In genomic region chr5:38136247-38136646, GRCm38 (mm10) we compare ENCODE assay signal across 14 mouse cellular contexts. TPM values are rescaled to one million over a fixed set of nuclear protein-coding genes. Genes with fewer than 3 reads are reported as not detected.
DNase-seq lines count a peak whose midpoint lies in the region; ATAC-seq lines count a peak whose summit lies in the region.
"Had no signal": no experiment of that assay in that cellular context is flagged by ENCODE, and none has a peak within 500 bp of the region (broad histone marks: within the 10 kb centered on the region; RNA-seq: fewer than 3 reads in every experiment).

No protein-coding gene starts in this region.

- no peaks in the 10 kb centered on the region for H3K27me3 ChIP-seq in hindbrain, embryonic 13.5 days
- no peaks in the 10 kb centered on the region for H3K27me3 ChIP-seq in hindbrain, embryonic 10.5 days (ENCODE audit: insufficient read depth, poor library complexity, severe bottlenecking)
- no peaks in the 10 kb centered on the region for H3K27me3 ChIP-seq in neural tube, embryonic 13.5 days
- H3K27me3 ChIP-seq: embryonic facial prominence, embryonic 12.5 days; Patski had no signal

- no peak overlapping the region for H3K9ac ChIP-seq in hindbrain, embryonic 13.5 days
- H3K9ac ChIP-seq in neural tube, embryonic 13.5 days, result no peak overlapping the region
- H3K9ac ChIP-seq: embryonic facial prominence, embryonic 12.5 days had no signal

- no peak overlapping the region for H3K4me2 ChIP-seq in hindbrain, embryonic 13.5 days
- no peak overlapping the region for H3K4me2 ChIP-seq in neural tube, embryonic 13.5 days
- H3K4me2 ChIP-seq: embryonic facial prominence, embryonic 12.5 days had no signal

- no peak overlapping the region for H3K4me3 ChIP-seq in hindbrain, embryonic 13.5 days
- H3K4me3 ChIP-seq in hindbrain, embryonic 10.5 days, result no peak overlapping the region
- H3K4me3 ChIP-seq in neural tube, embryonic 13.5 days, result no peak overlapping the region
- H3K4me3 ChIP-seq: embryonic facial prominence, embryonic 12.5 days; heart, adult 2 months had no signal

- ATAC-seq in hindbrain, embryonic 13.5 days (ENCODE audit: low FRiP score), result no peak
- peak; percentile 34; the same call in 1 of the 2 replicates for ATAC-seq in neural tube, embryonic 13.5 days (ENCODE audit: low read depth)
- ATAC-seq: Patski had no signal

- H3K9me3 ChIP-seq in hindbrain, embryonic 13.5 days, result no peaks in the 10 kb centered on the region
- peaks cover 3% of the 10 kb centered on the region; the same call in 1 of the 2 replicates for H3K9me3 ChIP-seq in hindbrain, embryonic 10.5 days
- no peaks in the 10 kb centered on the region for H3K9me3 ChIP-seq in neural tube, embryonic 13.5 days
- H3K9me3 ChIP-seq: embryonic facial prominence, embryonic 12.5 days had no signal

- H3K4me1 ChIP-seq in hindbrain, embryonic 13.5 days (replicated peaks), result no peaks in the 10 kb centered on the region
- no peaks in the 10 kb centered on the region for H3K4me1 ChIP-seq in hindbrain, embryonic 10.5 days (replicated peaks)
- no peaks in the 10 kb centered on the region for H3K4me1 ChIP-seq in neural tube, embryonic 13.5 days (replicated peaks)
- H3K4me1 ChIP-seq: embryonic facial prominence, embryonic 12.5 days had no signal

- WGBS in hindbrain, embryonic 13.5 days, result 93% methylated on average over 9 of the region's 9 CpGs
- 95% methylated on average over 9 of the region's 9 CpGs for whole genome bisulfite sequencing in hindbrain, embryonic 10.5 days
- 95% methylated on average over 9 of the region's 9 CpGs for WGBS in neural tube, embryonic 13.5 days

- no peak for DNase-seq in hindbrain, embryonic 10.5 days (ENCODE audit: low spot score)
- no peak for DNase-seq in neural tube, embryonic 10.5 days (ENCODE audit: extremely low spot score, low spot score)
- peak; percentile 41 for DNase-seq in kidney, postnatal 10 days
- DNase-seq in adrenal gland, adult 8-10 months, result no peak
- DNase-seq in cerebellum, adult 9-10 months, result no peak
- DNase-seq in urinary bladder, postnatal 14 days (ENCODE audit: low spot score), result no peak
- DNase-seq: B cell, adult 2 months; heart, adult 2 months; lung, postnatal 14 days; right cerebral cortex, postnatal 25 days had no signal

- peak overlapping the region; percentile 55; the same call in 1 of the 2 replicates for H3K27ac ChIP-seq in hindbrain, embryonic 13.5 days
- no peak overlapping the region for H3K27ac ChIP-seq in hindbrain, embryonic 10.5 days
- no peak overlapping the region for H3K27ac ChIP-seq in neural tube, embryonic 13.5 days (replicated peaks)
- H3K27ac ChIP-seq: embryonic facial prominence, embryonic 12.5 days; heart, adult 2 months had no signal

- peaks cover 68% of the 10 kb centered on the region for H3K36me3 ChIP-seq in hindbrain, embryonic 13.5 days
- peaks cover 67% of the 10 kb centered on the region for H3K36me3 ChIP-seq in hindbrain, embryonic 10.5 days
- peaks cover 68% of the 10 kb centered on the region for H3K36me3 ChIP-seq in neural tube, embryonic 13.5 days

RNA-seq across cellular contexts. Expression of gene Nsg1, which starts 23.5 kb away (rescaled TPM):
- polyA plus RNA-seq in hindbrain, embryonic 13.5 days (2015; fragmentation: Nextera tagmentation; extraction: Ambion mirVana), result 1,020 and 1,085 TPM in 2 replicates
- polyA plus RNA-seq in hindbrain, embryonic 10.5 days (2016; fragmentation: Nextera tagmentation; extraction: Ambion mirVana), result 142 and 224 TPM in 2 replicates
- 976 and 984 TPM in 2 replicates for polyA plus RNA-seq in neural tube, embryonic 13.5 days (2015; fragmentation: Nextera tagmentation; extraction: Ambion mirVana)
- 10 to 100 TPM; 46.7 to 97.5 (median 70.7) TPM for total RNA-seq in adrenal gland, adult 8-10 months (2022)
